Mouse (Mus musculus) urinary bladder, adult 18-20 months (tissue): ENCODE data around the gene Csnk1g2.
"Not testable (repeated sequence)": the region's sequence is repeated elsewhere in the genome, so short reads cannot be mapped to it uniquely, and the experiment has no call there.

Source experiments
- DNase-seq, 2 experiments: peaks; one replicate each; pipeline ENCODE4 v3.0.0; 2022; ENCODE audit warnings: low spot score in 2 of 2, mixed read lengths in 2 of 2

The Csnk1g2 gene

DNA sequence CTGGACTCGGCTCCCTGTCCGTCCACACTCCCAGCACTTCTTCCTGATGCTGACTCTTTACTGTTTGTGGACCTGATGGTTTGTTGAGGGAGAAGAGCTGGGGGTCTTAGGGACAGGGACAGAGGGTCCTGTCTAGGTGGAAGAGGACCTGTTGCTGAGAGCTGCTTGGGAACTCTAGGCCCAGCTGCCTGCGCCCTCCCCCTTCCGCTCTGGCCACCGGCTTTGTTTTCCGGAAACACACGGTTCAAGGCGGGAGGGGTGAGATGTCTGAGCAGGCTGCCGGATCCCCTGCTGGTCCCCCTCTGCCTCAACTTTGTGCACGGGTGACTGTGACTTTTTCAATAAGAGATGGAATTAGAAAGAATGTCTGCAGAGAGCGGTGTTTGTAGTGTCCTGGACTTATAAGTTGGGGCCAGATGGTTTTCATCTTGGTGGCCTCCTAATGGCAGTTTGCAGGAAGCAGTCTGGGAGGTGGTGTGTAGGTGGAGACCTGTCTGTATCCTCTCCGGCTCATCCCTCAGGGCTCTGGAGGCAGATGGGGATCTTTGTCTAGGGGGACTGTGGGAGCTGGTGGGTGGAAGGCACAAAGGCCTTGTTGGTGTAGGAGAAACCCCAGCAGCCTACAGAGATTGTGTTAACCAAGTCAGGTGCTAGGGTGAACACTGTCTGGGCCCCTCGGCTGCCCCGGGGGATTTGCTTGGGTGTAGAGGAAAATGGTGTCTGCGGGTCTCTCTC lies 986 bp downstream of the Csnk1g2 start:
- DNase-seq = peak in 1 of 2 experiments; percentile 46

DNA sequence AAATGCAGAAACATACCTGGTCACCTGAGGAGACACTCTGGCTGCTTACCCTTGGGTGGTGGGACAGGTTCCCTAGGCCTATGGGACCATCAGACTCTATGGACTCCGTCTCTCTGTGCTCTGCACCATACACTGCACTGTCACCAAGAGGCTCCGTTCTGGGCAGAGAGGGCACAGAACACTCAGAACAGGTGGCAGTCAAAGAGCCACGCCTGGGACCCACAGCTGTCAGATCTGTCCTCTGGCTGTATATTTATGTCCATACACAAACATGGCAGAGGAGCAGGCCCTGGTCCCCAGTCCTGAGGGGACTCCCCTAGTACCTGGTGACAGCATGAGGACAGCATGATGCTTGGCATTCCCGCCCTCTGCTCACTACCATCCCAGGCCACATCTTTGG lies 3.1 kb downstream of the Csnk1g2 start:
- DNase-seq = no peak

DNA sequence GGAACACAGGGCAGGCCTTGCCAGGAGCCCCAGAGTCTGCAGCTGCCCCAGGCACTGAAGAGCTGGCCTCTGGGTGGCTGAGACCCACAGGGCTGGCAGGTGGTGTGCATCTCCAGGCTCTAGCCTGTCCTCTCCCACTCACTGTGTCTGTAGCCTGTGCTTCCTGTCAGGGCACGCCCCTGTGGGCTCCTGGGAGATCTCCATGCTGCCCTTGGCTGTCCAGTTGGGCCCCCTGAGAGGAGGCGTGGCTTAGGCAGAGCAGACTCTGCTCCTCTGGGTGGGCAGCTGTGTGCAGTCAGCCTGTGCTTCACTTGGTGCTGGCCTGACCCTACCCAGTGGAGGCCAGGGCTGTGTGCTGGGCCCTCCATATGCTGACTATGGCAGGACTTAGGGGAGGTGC lies 5.0 kb downstream of the Csnk1g2 start:
- no peak for DNase-seq

DNA sequence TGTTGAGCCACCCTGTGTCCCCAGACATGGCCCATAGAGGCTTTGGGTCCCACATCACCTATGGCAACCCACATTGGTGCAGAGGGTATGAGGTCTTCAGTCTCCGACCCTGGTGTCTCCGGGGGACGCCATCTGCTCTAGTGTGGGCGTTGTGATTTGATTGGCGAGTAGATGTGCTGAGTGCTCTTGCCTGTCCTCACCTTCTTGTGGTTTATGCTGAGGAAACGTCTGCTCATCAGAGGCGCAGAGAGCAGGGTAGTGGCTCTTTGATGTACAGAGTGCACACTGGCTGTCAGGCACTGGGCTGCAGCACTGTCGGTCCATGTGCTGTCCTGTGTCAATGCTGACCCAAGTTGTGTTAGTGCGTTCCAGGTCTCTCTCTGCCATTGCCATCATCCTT lies 6.3 kb downstream of the Csnk1g2 start:
- no peak for DNase-seq

DNA sequence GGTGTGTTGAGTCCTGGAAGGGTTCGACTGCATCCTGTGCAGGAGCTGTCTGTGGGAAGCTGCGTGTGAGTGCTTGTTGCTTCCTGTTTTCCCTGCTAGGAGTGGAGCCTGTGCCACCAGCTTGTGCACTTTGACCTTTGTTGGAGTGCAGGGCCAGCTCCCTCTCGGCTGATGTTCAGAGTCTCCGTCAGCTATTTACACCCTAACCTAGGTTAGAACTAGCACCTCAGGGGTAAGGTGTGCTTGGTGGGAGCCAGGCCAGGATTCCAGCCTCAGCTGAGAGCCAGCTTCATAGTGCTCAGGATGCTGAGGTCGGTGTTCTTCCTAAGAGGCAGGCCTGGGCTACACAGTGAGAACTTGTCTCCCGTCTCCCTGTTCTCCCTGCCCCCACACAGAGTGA lies 12.7 kb downstream of the Csnk1g2 start:
- DNase-seq = no peak

DNA sequence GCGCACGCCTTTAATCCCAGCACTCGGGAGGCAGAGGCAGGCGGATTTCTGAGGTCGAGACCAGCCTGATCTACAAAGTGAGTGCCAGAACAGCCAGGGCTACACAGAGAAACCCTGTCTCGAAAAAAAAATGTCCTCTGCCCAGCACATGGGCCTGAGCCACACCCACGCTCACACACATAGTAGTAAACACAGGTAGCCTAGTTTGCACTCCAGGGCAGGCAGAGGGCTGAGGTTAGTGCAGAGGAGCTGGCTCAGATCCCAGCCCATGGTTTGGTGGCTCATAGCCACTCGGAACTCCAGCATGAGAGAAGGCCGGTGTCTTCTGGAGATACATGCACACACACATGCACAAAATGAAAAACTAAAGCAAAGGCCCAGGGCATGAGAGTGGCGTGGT lies 24.3 kb downstream of the Csnk1g2 start:
- no peak for DNase-seq

DNA sequence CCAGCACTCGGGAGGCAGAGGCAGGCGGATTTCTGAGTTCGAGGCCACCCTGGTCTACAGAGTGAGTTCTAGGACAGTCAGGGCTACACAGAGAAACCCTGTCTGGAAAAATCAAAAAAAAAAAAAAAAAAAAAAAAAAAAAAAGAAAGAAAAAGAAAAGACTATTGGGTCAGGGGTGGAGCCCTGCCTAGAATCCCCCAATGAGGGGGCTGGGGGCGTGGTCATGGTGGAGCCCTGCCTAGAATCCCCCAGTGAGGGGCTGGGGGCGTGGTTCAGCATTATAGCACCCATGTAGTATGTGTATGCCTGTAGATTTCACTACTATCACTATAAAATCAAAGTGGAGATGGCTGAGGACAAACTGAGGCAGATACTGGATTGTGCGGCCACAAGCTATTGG lies 27.3 kb downstream of the Csnk1g2 start:
- not testable (repeated sequence) for DNase-seq

DNA sequence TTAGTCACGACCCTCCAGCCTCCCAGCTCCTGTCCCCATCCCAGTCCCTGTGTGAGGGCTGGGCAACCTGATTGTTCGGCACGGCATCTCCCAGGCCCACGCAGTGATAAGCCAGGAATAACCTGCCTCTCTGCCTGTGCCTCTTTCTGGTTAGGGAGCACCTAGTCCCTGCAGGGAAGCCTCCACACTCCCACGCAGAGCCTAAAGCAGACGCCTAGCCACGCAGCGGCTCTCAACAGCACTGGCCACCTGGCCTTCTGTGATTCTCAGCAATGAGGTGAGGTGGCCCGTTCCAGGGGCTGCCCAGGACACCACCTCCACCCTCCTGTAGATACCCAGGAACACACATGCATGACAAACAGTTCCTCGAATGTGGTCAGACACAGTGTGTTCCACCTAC lies 27.8 kb downstream of the Csnk1g2 start:
- no peak for DNase-seq

DNA sequence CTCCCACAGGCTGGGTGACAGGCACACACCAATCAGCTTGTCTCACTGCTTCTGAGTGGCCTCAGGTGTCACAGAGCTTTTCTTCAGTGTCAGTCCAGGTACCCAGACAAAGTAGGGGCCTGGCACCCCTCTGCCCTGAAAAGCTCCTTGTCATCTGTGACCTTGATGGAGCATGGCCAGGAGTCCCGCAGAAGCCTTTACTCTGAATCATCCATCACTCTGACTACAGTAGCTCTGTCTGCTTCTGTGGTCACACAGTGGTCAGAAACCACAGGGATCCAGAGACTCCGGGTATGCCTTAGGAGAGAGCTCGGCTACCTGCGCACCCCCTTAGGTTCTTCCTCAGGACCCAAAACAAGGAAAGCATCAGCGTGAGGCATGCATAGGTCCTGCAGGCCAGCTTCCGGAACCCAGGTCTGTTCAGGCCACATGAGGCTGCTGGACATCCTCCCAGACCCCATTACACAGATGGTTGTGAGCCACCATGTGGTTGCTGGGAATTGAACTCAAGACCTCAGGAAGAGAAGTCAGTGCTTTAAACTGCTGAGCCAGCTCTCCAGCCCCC lies 30.6 kb downstream of the Csnk1g2 start:
- DNase-seq = no peak

DNA sequence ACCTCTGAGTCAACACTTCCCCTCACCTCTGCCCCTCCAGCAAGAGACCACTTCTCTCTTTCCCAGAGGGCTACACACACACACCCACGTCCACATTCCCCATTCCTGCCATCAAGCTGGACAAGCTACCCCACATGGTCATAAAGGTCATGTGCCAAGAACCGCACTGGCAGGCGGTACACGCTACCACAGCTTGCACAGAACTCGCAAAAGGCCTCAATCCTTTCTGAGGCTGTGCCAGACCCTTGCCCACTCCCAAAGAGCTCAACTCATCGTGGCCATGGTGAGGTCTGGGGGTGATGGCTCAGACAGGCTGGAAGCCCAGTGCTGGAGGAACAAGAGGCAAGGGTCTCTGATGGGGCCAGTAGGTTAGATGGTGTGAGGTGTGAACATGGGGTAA lies 32.2 kb downstream of the Csnk1g2 start:
- DNase-seq = no peak

DNA sequence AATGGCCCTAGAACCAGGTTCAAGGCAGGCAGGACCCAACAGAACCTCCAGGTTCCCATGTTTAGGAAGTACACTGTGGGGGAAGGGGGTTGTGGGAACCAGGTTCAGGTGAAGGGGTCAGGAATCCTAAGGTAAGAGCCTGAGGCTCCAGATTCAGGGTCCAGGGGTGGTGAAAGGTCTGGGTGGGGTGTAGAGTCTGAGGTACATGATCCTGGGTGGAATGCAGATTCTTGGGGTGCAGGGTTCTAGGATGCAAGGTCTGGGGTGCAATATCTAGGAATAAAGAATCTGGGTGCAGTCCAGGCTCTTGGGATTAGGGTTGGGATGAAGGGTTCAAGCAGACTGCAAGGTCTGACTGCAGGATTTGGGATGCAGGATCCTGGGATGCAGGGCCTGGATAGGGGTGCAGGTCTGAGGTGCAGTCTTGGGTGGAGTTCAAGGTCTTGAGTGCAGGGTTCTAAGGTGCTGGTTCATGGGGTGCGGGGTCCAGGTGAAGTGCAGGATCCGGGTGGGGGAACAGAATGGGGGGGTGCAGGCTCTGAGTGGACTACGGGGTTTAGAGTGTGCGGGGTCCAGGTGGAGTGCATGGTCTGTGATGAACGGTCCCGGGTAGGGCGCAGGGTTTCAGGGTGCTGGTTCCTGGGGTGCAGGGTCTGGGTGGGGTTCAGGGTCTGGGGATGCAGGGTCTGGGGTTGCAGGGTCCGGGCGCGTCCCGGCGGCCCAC lies 32.9 kb downstream of the Csnk1g2 start:
- no peak for DNase-seq

DNA sequence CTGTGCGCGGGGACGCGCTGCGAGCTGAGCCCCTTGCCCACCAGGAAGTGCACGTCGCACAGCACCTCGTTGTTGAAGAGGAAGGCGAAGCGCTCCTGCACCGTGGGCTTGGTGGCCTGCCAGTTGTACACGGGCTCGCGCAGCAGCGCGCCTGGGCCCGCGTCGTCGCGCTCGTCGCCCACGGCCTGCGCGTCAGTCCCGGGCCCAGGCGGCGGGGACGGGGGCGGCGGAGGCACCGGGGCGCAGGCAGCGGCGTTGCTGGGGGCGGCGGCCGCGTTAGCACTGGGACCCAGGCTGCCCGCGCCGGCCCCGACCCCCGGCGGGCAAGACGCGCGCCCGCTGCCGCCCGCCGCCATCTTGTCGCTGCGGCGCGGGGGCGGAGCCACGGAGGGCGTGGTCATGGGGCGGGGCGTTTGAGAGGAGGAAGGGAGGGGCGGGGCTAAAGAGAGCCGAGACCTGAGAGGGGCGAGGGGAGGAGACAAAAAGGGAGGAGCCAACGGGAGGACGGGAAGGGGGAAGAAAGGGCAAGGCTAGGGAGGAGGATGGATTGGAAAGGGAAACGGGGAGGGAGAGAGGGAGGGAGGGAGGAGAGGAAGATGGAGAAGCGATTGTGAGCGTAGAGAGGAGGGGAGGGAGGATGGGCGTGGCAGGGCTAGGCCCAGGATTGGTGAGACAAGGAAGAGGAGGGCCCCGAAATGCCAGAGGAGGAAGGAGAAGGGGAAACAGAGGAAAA lies 33.7 kb downstream of the Csnk1g2 start:
- peak; percentile 92 to 96 for DNase-seq

DNA sequence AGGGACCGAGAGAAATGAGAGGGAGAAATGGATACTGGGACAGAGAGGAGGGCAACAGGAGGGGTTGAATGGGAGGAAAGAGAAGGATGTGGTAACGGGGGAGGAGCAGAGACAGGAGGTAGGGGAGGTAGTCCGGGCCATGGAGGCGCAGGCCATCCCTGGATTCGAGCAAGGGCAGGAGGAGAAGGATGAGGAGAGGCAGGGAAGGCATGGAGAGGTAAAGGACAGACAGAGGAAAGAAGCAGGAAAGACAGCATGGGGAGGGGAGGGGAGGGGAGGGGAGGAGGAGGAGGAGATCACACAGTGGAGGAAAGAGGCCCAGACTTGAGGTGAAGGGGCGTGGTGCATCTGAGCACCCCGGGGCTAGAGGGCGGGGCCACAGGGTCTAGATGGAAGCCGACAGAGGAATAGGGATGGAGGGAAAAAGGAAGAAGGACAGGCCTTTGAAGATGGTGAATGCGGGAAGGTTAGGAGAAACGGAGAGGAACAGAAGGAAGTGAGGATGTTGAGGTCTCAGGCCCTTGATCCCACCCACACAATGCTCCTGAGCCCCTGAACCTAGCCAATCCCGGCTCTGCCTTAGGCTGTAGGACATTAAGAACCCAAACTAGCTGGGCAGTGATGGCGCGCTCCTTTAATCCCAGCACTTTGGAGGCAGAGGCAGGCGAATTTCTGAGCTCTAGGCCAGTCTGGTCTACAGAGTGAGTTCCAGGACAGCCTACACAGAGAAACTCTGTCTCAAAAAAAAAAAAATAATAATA lies 34.4 kb downstream of the Csnk1g2 start, which contains the start of gene Btbd2:
Gene Btbd2, minus strand, starts transcription at position 209 of the 761 bp plus-strand sequence.
- no peak for DNase-seq

DNA sequence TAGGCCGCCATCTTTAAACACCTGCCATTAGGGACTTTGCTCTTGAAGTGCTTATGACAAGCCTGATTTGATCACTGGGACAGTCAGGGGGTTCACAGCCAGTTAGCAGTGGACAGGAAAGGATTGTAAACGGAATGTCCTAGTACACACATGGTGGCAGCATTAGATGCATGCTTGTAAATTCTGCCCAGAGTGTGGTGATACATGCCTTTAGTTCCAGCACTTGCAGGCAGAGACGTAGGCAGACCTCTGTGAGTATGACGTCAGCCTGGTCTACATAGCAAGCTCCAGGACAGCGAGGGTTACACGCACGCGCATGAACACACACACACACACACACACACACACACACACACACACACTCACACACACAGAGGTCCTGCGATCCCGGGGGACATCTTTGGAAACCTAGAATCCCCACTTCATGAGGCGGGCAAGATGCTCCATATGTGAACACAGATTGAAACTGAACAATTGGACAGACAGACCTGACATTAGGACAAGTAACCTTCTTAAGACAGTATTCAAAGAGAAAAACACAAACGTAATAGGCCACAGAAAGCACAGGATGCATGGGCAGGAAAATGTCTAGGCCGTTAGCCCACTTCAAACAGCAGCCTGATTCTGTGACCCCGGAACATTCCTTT lies 35.7 kb downstream of the Csnk1g2 start:
- DNase-seq = no peak

DNA sequence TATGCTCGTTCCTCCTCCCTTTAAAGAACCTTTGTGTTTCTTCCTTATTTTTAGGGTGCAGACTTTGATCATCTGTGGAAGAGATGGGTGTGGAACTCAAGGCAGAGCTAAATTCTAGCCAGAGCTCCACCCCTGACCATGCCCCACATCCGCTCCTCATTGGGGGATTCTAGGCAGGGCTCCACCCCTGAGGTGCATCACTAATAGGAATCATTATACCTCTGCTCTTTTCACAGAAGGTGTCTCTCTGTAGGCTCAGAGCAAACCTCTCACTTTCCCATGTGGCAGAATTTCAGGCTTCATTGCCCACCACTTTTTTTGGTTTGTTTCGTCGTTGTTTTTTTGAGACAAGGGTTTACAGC lies 36.2 kb downstream of the Csnk1g2 start:
- DNase-seq = no peak

DNA sequence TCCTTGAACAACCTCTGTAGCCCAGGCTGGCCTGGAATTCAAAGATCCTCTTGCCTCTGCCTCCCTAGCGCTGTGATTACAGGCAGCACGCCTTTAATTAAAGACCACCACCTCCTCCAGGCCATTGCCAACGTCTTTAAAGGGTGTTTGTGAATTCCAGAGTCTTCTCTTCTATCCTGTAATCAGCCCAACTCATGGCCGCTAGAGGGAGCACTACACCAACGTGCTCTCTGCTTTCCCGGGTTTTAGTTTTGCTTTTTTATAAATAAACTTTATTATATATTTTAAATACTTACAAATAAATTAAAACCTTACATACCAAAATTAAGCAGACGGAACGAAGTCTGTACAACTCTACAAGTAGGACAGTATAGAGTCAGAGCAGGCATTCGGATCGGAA lies 36.6 kb downstream of the Csnk1g2 start:
- peak in 1 of 2 experiments; percentile 59 for DNase-seq

DNA sequence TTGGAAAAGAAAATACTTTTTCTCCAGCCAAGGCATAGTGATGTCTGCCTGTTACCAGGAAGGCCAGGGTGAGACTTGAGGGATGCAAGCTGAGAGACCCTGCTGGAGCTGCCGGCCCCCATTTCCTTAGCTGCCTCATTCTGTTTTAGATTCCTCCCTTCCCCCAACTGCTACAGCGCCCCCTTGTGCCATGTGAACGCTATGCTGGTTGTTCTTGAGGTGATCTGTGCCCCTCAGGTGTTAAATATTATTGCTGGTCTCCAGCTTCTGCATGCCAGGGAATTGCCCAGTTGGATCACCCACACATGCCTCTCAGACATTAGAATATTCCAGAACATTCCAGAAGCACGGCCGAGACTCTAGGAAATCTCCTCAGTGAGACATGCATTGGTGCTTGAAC lies 38.5 kb downstream of the Csnk1g2 start:
- DNase-seq = no peak

DNA sequence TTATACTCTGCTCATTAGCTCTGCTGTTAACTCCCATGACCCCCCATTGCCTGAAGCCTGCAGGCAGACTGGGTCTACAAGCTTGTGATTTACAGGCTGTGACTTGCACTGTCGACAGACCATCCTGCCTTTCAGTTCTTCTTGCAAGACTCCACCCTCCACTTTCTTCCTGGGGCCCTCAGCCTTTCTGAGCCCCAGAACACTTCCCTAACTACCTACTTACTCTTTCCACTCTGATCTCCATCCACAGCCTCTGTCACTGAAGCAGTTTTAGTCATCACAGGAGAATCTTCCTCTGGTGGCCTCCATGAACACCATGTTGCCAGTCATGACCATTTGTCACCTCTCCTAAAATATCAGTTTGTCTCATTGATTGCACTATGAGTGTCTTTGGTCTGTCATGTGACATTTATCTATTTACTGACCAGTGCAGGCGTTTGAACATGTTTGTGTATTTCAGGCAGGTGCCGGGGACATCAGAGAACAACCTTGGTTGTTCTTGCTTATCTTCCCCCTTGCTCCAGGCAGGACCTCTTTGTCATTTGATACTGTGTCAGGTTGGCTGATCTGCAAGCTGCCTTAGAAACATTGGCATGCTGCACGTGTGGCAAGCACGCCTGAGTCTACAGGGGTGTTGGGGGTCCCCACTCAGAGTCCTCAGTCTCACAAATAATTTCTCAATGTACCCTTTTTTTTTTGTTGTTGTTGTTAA lies 41.0 kb downstream of the Csnk1g2 start:
- DNase-seq = no peak

DNA sequence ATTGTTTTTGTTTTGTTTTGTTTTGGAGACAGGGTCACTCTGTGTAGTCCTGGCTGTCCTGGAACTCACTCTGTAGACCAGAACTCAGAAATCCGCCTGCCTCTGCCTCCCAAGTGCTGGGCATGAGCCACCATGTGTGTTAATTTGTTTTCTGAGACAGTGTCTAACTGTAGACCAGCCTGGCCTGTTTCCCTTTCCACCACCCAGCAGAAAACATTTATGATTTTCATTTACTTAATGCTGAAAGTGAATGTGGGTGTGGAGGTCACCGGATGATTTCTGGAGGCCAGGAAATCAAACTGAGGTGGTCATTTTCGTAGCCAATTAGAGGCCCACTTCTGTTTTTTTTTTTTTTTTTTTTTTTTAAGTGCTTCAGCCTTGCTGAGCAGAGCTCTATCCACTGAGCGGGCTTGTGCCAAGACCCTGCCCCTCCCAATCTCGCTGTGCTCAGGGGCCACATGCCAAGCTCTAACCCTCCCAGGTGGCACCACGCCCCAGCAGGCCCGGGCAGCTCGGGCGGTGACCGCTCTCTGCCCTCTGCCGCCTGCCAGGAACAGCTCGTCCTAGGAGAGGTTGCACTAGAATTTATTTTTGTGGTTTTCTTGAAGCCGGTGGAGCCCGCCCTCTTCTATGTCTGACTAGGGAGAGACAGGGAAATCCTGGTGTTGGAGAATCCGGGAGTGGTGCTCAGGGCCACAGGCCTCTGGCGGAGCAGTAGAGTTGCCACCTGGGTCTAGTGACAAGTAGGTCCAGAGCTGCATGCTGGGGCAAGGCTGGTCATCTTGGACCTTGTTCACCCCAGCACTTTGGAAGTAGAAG lies 41.8 kb downstream of the Csnk1g2 start:
- peak; percentile 85 to 94 for DNase-seq

DNA sequence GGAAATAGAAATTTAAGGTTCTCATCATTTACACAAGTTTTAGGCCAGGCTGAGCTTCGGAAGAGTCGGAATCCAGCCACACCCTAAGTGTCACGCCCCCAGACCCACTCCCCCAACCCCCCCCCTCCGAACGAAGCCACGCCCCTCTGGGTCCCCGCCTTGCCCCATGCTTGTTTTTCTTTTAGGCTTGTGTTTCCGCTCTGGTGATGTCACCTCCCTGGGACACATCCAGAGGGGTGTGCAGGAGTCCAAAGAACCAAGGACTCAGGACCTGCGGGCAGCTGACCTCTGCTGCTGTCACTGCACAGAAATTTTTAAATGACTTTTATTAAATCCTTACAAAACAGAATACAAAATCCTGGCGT lies 42.4 kb downstream of the Csnk1g2 start:
- peak in 1 of 2 experiments; percentile 74 for DNase-seq
